Mouse (Mus musculus) left cerebral cortex, postnatal 14 days (tissue): Measurements from ENCODE around the gene Tceal7. TPM values are rescaled to one million over a fixed set of nuclear protein-coding genes. Genes with fewer than 3 reads are reported as not detected.
"Not testable (repeated sequence)": the region's sequence is repeated elsewhere in the genome, so short reads cannot be mapped to it uniquely, and the experiment has no call there.

Source experiments
- DNase-seq, 2 experiments: peaks; one replicate each; pipeline ENCODE4 v3.0.0; 2021 to 2022; ENCODE audit warnings: low spot score in 2 of 2, mixed read lengths in 1 of 2
- intact Hi-C: fragments of 180-260 bp; cut with DNase I; formaldehyde crosslinking; loops from one replicate; pipeline ENCODE4 v1.15.1; 2025
- microRNA-seq, 2 experiments: library from miRNA; unstranded; fragments of <30 nt; microRNA quantifications; one replicate each; pipeline ENCODE4 v1.2.0; 2022
- total RNA-seq, 2 experiments: library from RNA; stranded (reverse); gene quantifications; 2 replicates each; pipeline ENCODE4 v1.2.3; 2021

The Tceal7 gene
- total RNA-seq, 2 experiments from 2014 or later, result 3.6 to 5.8 TPM

DNA sequence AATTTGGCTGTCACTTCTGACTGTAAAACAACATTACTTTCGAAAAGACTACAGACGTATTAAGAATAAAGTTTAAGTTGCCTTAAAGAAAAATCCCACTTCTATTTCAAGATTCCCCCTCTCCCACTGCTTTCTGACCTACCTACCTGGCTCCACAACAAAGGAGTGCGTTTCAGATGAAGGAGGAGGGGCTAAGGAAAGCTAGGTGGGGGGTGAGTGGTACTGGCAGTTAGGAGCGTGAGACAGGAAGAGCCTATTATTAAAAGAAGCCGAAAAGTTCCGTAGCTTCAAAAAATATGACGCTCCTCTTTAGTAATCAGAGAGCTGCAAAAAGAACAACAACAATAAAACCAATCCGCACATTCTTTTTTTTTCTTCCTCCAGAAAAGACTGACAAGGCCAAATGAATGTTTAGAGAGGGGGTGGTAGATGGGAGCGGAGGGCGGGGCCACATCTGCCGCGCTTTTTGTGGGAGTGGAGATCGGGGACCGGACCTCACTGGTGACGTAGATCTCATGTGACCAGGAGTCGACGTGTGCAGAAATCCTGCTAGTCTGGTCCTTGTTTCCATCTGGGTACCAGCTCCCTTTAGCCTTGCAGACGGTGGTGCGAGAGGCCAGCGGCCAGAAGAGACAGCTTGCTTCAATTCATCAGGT, 30.1 kb downstream of the Tceal7 start, which contains the start of gene Tceal9:
Gene Tceal9, plus strand, starts transcription at position 506 of the 656 bp plus-strand sequence.
- peak; percentile 52 to 68 for DNase-seq
- intact Hi-C loops, result no loop called here

DNA sequence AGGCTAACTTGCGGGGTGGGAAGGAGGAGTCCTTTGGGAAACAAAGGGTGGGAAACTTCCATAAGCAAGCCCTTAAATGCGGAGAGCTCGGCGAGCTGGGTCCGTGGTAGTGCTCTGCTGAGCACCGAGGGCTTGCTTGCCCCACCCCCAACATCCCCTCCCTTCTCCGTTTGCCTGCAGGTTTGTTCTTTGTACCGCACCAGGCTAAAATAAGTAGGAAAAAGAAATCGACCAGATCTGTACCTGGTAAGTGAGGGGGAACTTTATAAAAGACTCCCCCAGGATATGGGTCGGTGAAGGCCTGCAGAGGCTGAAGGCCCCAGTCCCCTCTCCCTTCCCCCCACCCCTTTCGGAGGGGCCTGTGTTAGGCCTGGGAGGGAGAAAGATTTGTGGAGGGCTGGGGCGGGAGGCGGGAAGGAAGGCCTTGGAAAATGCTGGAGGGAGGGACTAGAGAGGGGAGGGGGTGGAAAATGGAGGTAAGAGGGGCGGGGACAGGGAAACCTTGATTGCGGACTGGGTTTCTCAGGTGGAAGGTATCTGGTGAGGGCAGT, 31.0 kb downstream of the Tceal7 start:
- intact Hi-C loops, result no loop called here
- peak in 1 of 2 experiments; percentile 4 for DNase-seq

DNA sequence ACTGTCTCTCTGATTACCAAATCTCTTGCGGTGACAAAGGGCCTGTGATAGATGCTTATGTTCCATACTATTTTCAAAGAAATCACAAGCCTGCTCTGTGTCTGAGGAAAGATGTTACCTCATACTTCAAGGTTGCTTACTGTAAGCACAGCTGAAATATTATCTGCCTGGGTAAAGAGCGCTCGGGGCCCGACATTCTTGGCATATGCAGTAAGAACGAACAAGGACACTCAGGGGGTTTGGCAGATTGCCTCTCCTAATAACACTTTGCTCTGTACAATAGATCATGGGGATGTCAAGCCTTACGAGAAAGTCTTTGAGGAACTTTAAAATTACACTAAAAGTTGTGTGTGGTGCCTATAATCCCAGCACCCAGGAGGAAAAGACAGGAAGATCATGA, 34.2 kb downstream of the Tceal7 start:
- DNase-seq, result no peak
- intact Hi-C loops, result no loop called here

DNA sequence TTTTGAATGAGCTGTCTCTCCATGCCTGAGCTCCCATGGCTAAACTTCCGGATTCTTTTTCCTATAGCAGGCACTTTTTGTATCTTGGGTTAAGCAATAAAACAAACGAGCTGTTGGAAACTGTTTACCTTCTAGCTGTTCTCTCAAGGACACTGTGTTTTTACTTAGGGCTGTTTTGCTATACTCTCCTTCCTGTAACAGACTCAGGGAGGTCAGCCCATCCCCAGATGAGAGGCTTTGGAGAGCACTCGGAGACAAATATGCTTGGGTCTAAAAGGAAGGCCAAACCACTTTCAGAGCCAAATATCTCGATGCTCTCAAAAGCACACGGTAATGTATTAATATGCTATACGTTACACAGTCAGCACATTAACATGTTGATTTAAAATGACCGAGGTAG, 35.1 kb downstream of the Tceal7 start:
- DNase-seq, result no peak
- intact Hi-C loops, result no loop called here

GRCm38 (mm10) chrX:136252023-136252729, 37.6 kb downstream of the Tceal7 start:
- intact Hi-C loops, result no loop called here
- DNase-seq, result no peak

- DNase-seq, result no peak
- intact Hi-C loops, result no loop called here
Measured at GRCm38 (mm10) chrX:136267720-136268119, 53.1 kb downstream of the Tceal7 start.

DNA sequence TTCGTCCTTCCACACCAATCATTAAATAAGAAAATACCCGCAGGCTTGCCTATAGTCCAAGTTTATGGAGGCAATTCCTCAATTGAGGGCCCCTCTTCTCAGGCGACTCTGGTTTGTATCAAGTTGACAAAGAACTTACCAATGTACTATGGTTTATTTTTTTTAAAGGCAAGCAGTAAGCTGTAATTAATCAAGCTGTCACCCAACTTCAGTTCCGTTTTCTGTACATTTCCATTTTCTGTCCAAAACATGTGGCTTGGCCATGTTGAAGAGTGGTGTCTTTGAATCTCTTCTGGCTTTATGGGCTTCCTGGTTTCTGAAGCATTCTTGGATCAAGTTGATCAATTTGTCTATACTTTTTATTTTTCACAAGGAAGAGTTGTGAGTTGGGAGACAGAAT, 53.6 kb downstream of the Tceal7 start:
- intact Hi-C loops, result no loop called here
- DNase-seq, result no peak

DNA sequence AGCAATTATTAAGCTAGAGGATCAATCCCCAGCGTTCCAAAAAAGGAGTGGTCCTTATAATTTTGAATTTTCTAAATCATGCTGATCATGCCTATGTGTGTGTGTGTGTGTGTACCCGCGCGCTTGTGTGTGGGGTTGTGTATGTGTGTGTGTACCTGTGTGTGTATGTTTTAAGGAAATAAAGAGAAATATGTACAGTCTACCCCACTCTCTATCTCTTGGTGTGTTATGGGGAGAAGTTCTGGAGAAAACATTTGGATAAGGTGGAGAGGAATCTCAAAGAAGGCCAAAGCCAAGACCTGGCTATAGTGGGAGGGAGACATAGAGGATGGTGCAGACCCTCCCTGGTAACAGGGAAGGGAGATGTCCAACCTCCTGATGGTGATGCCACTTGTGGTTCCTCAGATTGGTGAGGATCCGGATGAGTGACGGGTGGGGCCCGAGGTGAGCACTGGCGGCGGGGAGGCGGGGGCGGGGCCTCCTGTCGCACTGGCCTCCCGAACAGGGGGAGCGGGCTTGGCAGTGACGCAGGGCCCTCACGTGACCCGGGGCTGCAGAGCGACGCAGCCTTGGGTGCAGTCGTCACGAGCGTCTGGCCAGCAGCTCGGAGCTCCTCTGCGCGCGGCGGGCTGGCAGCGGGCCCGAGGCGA, 55.3 kb downstream of the Tceal7 start, which contains the start of gene Bex3:
Gene Bex3, plus strand, starts transcription at position 511 of the 650 bp plus-strand sequence.
- intact Hi-C loops, result not testable (repeated sequence)
- DNase-seq, result peak; percentile 19 to 73

DNA sequence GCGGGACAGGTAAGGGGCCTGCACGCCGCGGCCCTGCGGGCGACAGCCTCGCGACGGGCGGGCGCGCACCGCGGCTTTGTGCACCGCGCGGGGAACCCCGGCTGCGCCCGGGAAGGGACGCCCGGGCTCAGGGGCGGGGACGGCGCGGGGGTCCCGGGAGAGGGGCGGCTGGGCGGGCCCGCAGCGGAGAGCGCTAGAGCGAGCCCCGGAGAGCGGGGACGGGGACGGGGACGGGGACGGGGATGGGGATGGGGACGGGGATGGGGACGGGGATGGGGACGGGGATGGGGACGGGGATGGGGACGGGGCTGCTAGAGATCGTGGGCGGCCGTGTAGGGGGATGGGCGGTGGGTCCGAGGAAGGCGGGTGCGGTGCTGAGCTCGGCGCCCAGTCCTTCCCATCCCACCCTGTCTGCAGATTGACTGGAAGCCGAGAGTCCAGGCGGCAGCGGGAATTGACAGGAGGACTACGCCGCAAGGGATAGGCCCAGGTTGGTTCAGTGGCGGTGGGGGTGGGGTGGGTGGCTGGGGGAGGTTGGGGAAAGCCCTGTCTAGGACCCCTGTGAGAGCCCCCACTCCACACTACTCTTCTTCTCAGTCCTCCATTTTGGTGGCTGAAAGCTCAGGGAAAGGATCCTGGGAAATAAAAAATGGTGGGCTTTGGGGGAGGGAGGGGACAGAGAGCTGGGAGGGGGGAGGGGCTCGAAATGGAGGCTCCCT, 56.0 kb downstream of the Tceal7 start:
- intact Hi-C loops, result not testable (repeated sequence)
- peak in 1 of 2 experiments; percentile 12 for DNase-seq

DNA sequence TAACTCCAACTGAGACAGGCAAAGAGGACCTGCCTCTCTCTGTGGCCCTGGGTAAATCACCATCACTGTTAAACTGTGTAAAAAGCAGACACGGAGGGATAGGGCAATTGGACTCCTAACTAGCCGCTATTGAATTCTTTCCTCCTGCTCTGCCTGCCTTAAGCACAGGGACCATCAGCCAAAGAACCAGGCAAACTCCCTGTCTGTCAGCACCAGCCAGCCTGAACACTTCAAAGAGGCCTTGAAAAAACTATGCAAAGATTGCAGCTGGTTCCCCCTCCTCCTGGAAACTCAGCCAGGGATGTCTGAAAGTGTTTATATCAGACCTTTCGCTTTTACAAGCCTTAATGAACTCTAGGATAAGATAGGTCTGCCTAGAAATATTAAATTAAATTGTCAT, 60.0 kb downstream of the Tceal7 start:
- intact Hi-C loops, result no loop called here
- no peak for DNase-seq

GRCm38 (mm10) chrX:136275386-136275785, 60.8 kb downstream of the Tceal7 start:
- DNase-seq, result no peak
- intact Hi-C loops, result no loop called here

Small RNAs within 50 kb of the gene (microRNA-seq; reads per million reads assigned to microRNA genes)
- gene Mir6383, result 0 reads per million in 2 experiments

Other genes starting within 250 kb of the Tceal7 start
- gene Arxes2, start 221.0 kb upstream of the Tceal7 start, total RNA-seq, result 10 to 100 TPM; 77.8 to 96.9 TPM
- gene Arxes1, start 181.4 kb upstream of the Tceal7 start, total RNA-seq, result 10 to 100 TPM; 57.2 to 59.4 TPM
- 100 to 1,000 TPM; 410 to 431 TPM for gene Bex2, start 146.5 kb upstream of the Tceal7 start, total RNA-seq
- gene Nxf3, start 129.5 kb upstream of the Tceal7 start, total RNA-seq, result not detected
- 10 to 100 TPM; 19.9 to 29.8 TPM for gene Bex4, start 75.8 kb upstream of the Tceal7 start, total RNA-seq
- gene Tceal8, start 42.4 kb upstream of the Tceal7 start, total RNA-seq, result 10 to 100 TPM; 36.8 to 42.7 TPM
- gene Tceal5, start 10.9 kb upstream of the Tceal7 start, total RNA-seq, result 100 to 1,000 TPM; 119 to 143 TPM
- 100 to 1,000 TPM in 1 of 2 experiments, 10 to 100 TPM in 1; 95.2 to 113 TPM for gene Bex1, start 734 bp downstream of the Tceal7 start, total RNA-seq
- 100 to 1,000 TPM in 1 of 2 experiments, 10 to 100 TPM in 1; 96.6 to 110 TPM for gene Tceal9, start 30.3 kb downstream of the Tceal7 start, total RNA-seq
- 100 to 1,000 TPM; 373 to 380 TPM for gene Bex3, start 55.5 kb downstream of the Tceal7 start, total RNA-seq